Mouse (Mus musculus): ENCODE data around the gene Rab31.

- no peak for TF ChIP-seq CTCF (IDR thresholded peaks at IDR 0.05; ENCODE audit: borderline replicate concordance, extremely low read depth, insufficient read depth, insufficient read length)
- no peak for TF ChIP-seq POLR2A (IDR thresholded peaks at IDR 0.05; ENCODE audit: borderline replicate concordance, extremely low read depth, insufficient read depth, insufficient read length, poor library complexity, severe bottlenecking)
Observed at GRCm38 (mm10) chr17:65735088-65735487, 37.5 kb downstream of the Rab31 start.

Measured in brain, embryonic 14.5 days (tissue).